Mouse (Mus musculus) forebrain, embryonic 11.5 days (tissue): Measurements from ENCODE around the gene Olfr131. TPM values are rescaled to one million over a fixed set of nuclear protein-coding genes. Genes with fewer than 3 reads are reported as not detected.
"Not testable (repeated sequence)": the region's sequence is repeated elsewhere in the genome, so short reads cannot be mapped to it uniquely, and the experiment has no call there.

Source experiments
- ATAC-seq: fragments of 200-750 bp; cut with Nextera tagmentation; replicated peaks from 2 replicates; pipeline ENCODE4 v1.8.0; 2017; ENCODE audit warnings: moderate TSS enrichment; ENCODE audit not compliant: low FRiP score
- DNase-seq: peaks from one replicate; pipeline ENCODE4 v3.0.0-alpha.2; 2017; ENCODE audit warnings: low spot score
- H3K27ac ChIP-seq: fragments of 300-500 bp; sonication (generic); 2 replicates; pipeline ENCODE4 v1.5.1; 2014; ENCODE audit warnings: low read depth, low read length
- H3K27me3 ChIP-seq: fragments of 300-500 bp; sonication (generic); 2 replicates; pipeline ENCODE4 v1.6.1; 2014; ENCODE audit warnings: mild to moderate bottlenecking, low read length, mixed read lengths; ENCODE audit not compliant: control insufficient read depth, insufficient read depth
- H3K36me3 ChIP-seq: fragments of 300-500 bp; sonication (generic); 2 replicates; pipeline ENCODE4 v1.6.1; 2014; ENCODE audit warnings: mild to moderate bottlenecking, low read length, moderate library complexity, mixed read lengths; ENCODE audit not compliant: control insufficient read depth, insufficient read depth
- H3K4me1 ChIP-seq: fragments of 300-500 bp; sonication (generic); replicated peaks from 2 replicates; pipeline ENCODE4 v1.6.1; 2014; ENCODE audit warnings: low read length, mixed read lengths; ENCODE audit not compliant: control insufficient read depth, insufficient read depth
- H3K4me2 ChIP-seq: fragments of 300-500 bp; sonication (generic); 2 replicates; pipeline ENCODE4 v1.6.1; 2014; ENCODE audit warnings: low read depth, mild to moderate bottlenecking, low read length, moderate library complexity, mixed read lengths; ENCODE audit not compliant: severe bottlenecking
- H3K4me3 ChIP-seq: fragments of 300-500 bp; sonication (generic); 2 replicates; pipeline ENCODE4 v1.5.1; 2014; ENCODE audit warnings: low read depth, low read length
- H3K9ac ChIP-seq: fragments of 300-500 bp; sonication (generic); 2 replicates; pipeline ENCODE4 v1.6.1; 2014; ENCODE audit warnings: low read length
- H3K9me3 ChIP-seq: fragments of 300-500 bp; sonication (generic); 2 replicates; pipeline ENCODE4 v1.6.1; 2016; ENCODE audit warnings: low read length, mixed read lengths; ENCODE audit not compliant: control insufficient read depth
- WGBS: fragments of 180-500 bp; shearing (Covaris S2); extraction: QIAGEN DNeasy Blood & Tissue Kit; methylation state at CpG from one replicate; pipeline ENCODE4 v1.1.7; 2014; 5-methylcytosine and 5-hydroxymethylcytosine counted together
- polyA plus RNA-seq: library from polyadenylated mRNA; unstranded; fragments of >200 nt; fragmentation: Nextera tagmentation; extraction: Ambion mirVana; gene quantifications from 2 replicates; pipeline ENCODE4 v1.2.1, GENCODE M21; 2014

Gene Olfr131
- not detected in 2 replicates for polyA plus RNA-seq

GRCm38 (mm10) chr17:38088593-38088992 is at the start of gene Olfr131:
TSS of gene Olfr131 (minus strand) at chr17:38088693.
- no peaks in the 10 kb centered on the region for H3K27me3 ChIP-seq
- no peak for ATAC-seq
- no peak within 1 kb of the TSS for H3K27ac ChIP-seq
- no peak within 1 kb of the TSS for H3K4me3 ChIP-seq
- no peak within 1 kb of the TSS for H3K4me2 ChIP-seq
- no peaks in the 10 kb centered on the region for H3K9me3 ChIP-seq
- no peaks in the 10 kb centered on the region for H3K4me1 ChIP-seq
- H3K9ac ChIP-seq, result no peak within 1 kb of the TSS
- no peak for DNase-seq
- no peaks in the 10 kb centered on the region for H3K36me3 ChIP-seq

- Histone ChIP-seq H3K9me3 (no peaks in the 10 kb centered on the region), H3K36me3 (no peaks in the 10 kb centered on the region), H3K4me2 (no peak within 1 kb of the TSS), H3K4me1 (no peaks in the 10 kb centered on the region), H3K27me3 (no peaks in the 10 kb centered on the region), H3K9ac (no peak within 1 kb of the TSS), H3K4me3 (no peak within 1 kb of the TSS), H3K27ac (no peak within 1 kb of the TSS)
- WGBS, result 63% methylated on average over 1 of the region's 1 CpGs
- DNase-seq, result no peak
- ATAC-seq, result no peak
Measured at GRCm38 (mm10) chr17:38134426-38134825, 45.9 kb upstream of the Olfr131 start, which contains the start of gene Olfr132. TSS of gene Olfr132 (minus strand) at chr17:38134526.

- not testable (repeated sequence) for ATAC-seq, H3K27me3 ChIP-seq, H3K9me3 ChIP-seq, H3K4me1 ChIP-seq, H3K9ac ChIP-seq, H3K36me3 ChIP-seq, DNase-seq, H3K27ac ChIP-seq, H3K4me3 ChIP-seq, H3K4me2 ChIP-seq
- WGBS, result 57% methylated on average over 3 of the region's 3 CpGs
Measured at GRCm38 (mm10) chr17:38125371-38125770, 36.9 kb upstream of the Olfr131 start.

- H3K27ac ChIP-seq, H3K9me3 ChIP-seq, H3K27me3 ChIP-seq, ATAC-seq, DNase-seq, H3K36me3 ChIP-seq, H3K4me1 ChIP-seq, H3K9ac ChIP-seq, H3K4me2 ChIP-seq, H3K4me3 ChIP-seq: not testable (repeated sequence)
- 85% methylated on average over 1 of the region's 1 CpGs for WGBS
Measured at GRCm38 (mm10) chr17:38124199-38124598, 35.7 kb upstream of the Olfr131 start.

- H3K36me3 ChIP-seq, result no peaks in the 10 kb centered on the region
- no peak overlapping the region for H3K4me2 ChIP-seq
- no peaks in the 10 kb centered on the region for H3K9me3 ChIP-seq
- no peaks in the 10 kb centered on the region for H3K27me3 ChIP-seq
- ATAC-seq (no peak), DNase-seq (no peak)
- H3K27ac ChIP-seq, result no peak overlapping the region
- WGBS, result 95% methylated on average over 4 of the region's 4 CpGs
- no peaks in the 10 kb centered on the region for H3K4me1 ChIP-seq
- no peak overlapping the region for H3K4me3 ChIP-seq
- no peak overlapping the region for H3K9ac ChIP-seq
Measured at GRCm38 (mm10) chr17:38082364-38082763, 6.1 kb downstream of the Olfr131 start.

GRCm38 (mm10) chr17:38063621-38064020 is 24.9 kb downstream of the Olfr131 start, which contains the start of gene Olfr130:
TSS of gene Olfr130 (plus strand) at chr17:38063921.
- Histone ChIP-seq H3K27ac (no peak within 1 kb of the TSS), H3K9ac (no peak within 1 kb of the TSS), H3K27me3 (no peaks in the 10 kb centered on the region), H3K9me3 (no peaks in the 10 kb centered on the region), H3K4me3 (no peak within 1 kb of the TSS), H3K4me1 (no peaks in the 10 kb centered on the region), H3K36me3 (no peaks in the 10 kb centered on the region), H3K4me2 (no peak within 1 kb of the TSS)
- ATAC-seq, result no peak
- 93% methylated on average over 1 of the region's 1 CpGs for WGBS
- DNase-seq, result no peak

GRCm38 (mm10) chr17:38059979-38060378 is 28.5 kb downstream of the Olfr131 start, which contains the start of gene Olfr129:
TSS of gene Olfr129 (minus strand) at chr17:38060079.
- H3K9me3 ChIP-seq, result no peaks in the 10 kb centered on the region
- H3K27ac ChIP-seq, result no peak within 1 kb of the TSS
- no peaks in the 10 kb centered on the region for H3K4me1 ChIP-seq
- WGBS, result 58% methylated on average over 1 of the region's 1 CpGs
- ATAC-seq (no peak), DNase-seq (no peak)
- H3K4me2 ChIP-seq, result no peak within 1 kb of the TSS
- H3K36me3 ChIP-seq, result no peaks in the 10 kb centered on the region
- no peaks in the 10 kb centered on the region for H3K27me3 ChIP-seq
- no peak within 1 kb of the TSS for H3K4me3 ChIP-seq
- H3K9ac ChIP-seq, result no peak within 1 kb of the TSS

Other genes starting within 250 kb of the Olfr131 start
- gene Olfr126, start 241.2 kb downstream of the Olfr131 start, polyA plus RNA-seq, result not detected in 2 replicates
- gene Olfr127, start 188.3 kb downstream of the Olfr131 start, polyA plus RNA-seq, result not detected in 2 replicates
- gene Olfr128, start 168.1 kb downstream of the Olfr131 start, polyA plus RNA-seq, result not detected in 2 replicates
- not detected in 2 replicates for gene Olfr761, start 135.6 kb downstream of the Olfr131 start, polyA plus RNA-seq
- not detected in 2 replicates for gene Olfr129, start 28.6 kb downstream of the Olfr131 start, polyA plus RNA-seq
- gene Olfr130, start 24.8 kb downstream of the Olfr131 start, polyA plus RNA-seq, result not detected in 2 replicates
- not detected in 2 replicates for gene Olfr132, start 45.8 kb upstream of the Olfr131 start, polyA plus RNA-seq
- not detected in 2 replicates for gene Olfr133, start 56.6 kb upstream of the Olfr131 start, polyA plus RNA-seq
- not detected in 2 replicates for gene Olfr134, start 82.7 kb upstream of the Olfr131 start, polyA plus RNA-seq
- gene Olfr135, start 115.6 kb upstream of the Olfr131 start, polyA plus RNA-seq, result not detected in 2 replicates
- gene Olfr138, start 172.3 kb upstream of the Olfr131 start, polyA plus RNA-seq, result not detected in 2 replicates
- gene Olfr137, start 218.9 kb upstream of the Olfr131 start, polyA plus RNA-seq, result not detected in 2 replicates
- gene Olfr136, start 241.1 kb upstream of the Olfr131 start, polyA plus RNA-seq, result not detected in 2 replicates